Mouse (Mus musculus): ENCODE results near the gene Pax7. TPM values are rescaled to one million over a fixed set of nuclear protein-coding genes. Genes with fewer than 3 reads are reported as not detected.

Pax7 gene
- total RNA-seq, 1 experiment from 2014 or later, result not detected

- DNase-seq, result no peak
These were observed 86.0 kb downstream of the Pax7 start for GRCm38 (mm10) chr4:139747190-139747936.

DNA sequence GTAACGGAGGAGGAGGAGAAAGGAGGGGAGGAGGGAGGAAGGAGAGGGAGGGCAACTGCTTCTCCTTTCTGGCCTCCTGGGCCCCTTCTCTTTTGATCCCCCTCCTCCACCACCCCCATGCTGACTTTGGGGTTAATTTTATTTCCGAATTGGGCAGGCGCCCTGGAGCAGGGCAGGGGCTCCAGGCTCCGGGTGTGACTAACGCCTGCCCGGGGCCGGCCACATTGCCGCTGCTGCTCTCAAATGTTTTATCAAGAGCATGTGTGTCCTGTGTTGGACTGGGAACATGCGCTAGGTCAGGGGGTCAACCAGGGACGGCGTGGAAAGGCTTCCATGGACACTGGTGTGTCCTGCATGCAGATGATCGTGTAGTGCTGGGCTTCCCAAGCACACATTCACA is 87.2 kb downstream of the Pax7 start:
- DNase-seq, result no peak

DNA sequence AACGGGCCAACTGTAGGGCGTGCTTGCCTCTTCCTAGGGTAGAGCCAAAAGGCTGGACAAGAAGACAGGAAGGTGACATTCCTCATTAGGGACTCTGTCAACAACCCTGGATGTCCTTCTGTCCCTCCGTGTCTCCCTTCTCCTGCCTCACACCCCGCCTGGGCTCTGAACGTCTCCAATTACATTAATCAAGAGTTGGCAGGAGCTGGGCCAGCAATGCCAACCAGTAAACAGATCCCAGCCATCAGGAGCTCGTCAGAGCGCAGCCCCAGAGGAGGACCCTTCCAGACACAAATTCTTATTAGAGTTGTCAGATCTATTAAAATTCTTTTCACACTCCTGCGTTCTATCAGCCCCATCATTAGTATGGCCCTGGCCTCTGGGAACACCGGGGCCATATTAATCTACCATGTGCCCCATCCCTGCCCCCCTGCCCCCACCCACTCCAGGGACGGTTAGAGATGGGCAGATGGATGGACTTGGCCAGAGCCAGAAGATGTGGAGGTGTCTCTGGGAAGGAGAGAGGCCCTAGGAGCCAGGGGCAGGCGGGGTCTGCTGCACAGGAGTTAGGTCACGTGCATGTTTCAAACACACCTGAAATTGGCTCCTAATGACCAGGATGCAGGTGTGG is 88.4 kb downstream of the Pax7 start:
- no peak for DNase-seq

- DNase-seq, result no peak
These were observed 89.7 kb downstream of the Pax7 start for GRCm38 (mm10) chr4:139743626-139744025.

DNA sequence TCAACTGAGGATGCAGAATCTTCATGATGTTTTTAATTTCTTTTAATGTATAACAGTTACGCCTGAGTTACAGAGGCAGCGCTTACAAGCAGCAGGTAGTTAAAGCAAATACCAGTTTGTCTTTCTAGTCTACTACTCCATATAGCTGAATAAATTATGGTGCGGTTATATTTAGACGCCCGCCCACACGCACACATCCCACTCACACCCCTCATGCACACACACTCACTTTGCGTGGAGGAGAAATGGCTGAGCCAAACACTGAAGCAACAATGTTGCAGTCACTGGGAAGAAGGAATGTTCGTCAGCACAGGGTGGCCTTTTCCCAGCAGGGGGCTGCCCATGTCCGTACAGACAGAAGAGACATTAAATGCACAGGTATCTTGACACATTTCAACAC is 96.3 kb downstream of the Pax7 start:
- DNase-seq, result no peak

- no peak for DNase-seq
These were observed 106.2 kb downstream of the Pax7 start for GRCm38 (mm10) chr4:139727101-139727500.

DNA sequence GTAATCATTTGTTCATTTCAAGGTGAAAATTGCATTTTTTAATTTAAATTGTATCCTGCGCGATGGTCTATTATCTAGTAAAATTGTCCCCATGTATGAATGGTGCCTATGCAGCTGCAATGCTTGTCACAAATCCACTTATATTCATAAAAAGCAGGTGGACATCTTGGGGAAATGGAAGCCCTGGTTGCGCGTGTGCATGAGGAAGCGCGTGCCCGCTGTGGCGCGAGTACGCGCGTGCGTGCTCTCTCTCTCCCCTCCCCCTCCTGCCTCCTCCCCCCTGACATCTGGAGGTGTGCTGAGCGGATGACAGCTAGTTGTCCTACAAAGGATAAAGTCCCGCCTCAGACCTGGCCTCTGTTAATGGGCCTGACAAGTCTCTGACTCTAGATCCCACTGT is 107.9 kb downstream of the Pax7 start:
- DNase-seq, result no peak

DNA sequence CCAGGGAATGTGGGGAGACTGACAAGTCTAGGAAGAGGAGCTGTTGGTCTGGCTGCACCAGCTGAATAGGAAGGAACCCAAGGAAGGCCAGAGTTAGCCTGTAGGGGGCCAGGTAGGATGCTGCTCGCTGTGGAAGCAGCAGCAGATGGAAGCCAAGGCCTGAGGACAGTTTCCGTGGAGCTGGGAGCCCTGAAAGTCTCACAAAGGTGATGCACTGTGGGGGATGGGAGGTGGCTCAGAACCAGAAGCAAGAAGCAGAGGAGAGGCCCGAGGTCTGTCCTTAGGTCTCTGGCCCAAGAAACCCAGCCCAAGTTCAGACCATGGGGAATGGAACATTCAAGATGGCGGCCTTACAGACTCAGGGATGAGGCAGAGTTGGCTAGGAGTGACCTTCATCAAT is 109.0 kb downstream of the Pax7 start:
- DNase-seq, result no peak

GRCm38 (mm10) chr4:139718978-139719377 is 114.3 kb downstream of the Pax7 start:
- DNase-seq, result no peak

- peak; percentile 68 for DNase-seq
These were observed 116.7 kb downstream of the Pax7 start for GRCm38 (mm10) chr4:139716477-139717169.

DNA sequence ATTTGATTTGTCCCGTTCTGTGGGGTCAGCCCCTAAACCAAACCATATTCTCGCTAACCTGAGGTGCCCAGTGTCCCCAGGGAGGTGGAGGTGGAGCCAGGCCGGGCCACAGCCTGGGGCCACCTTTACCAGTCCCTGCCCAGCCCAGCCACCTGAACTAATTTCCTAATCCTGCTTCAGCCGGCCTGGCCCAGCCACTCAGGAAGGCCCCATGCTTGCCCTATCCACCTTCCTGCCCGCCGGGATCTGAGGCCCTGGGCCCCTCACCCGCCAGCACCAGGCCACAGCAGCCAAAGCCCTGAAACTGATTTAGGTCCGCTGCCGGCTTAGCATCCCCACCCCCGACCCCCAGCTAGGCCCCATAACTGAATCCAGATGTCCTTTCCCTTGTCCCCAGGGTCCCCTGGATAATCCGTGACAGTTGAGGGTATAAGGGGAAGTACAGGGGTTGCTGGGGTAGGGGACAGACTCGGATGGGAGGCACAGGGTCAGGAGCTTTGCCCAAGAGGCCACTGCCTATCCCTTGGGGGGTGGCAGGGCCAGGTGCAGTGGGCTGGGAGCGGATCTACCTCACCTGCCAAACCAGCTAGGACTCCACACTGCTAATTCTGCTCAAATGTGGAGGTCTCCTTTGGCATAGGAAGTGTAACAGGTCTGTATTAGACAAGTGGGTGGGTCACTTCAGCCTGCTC is 117.9 kb downstream of the Pax7 start:
- DNase-seq, result no peak

DNA sequence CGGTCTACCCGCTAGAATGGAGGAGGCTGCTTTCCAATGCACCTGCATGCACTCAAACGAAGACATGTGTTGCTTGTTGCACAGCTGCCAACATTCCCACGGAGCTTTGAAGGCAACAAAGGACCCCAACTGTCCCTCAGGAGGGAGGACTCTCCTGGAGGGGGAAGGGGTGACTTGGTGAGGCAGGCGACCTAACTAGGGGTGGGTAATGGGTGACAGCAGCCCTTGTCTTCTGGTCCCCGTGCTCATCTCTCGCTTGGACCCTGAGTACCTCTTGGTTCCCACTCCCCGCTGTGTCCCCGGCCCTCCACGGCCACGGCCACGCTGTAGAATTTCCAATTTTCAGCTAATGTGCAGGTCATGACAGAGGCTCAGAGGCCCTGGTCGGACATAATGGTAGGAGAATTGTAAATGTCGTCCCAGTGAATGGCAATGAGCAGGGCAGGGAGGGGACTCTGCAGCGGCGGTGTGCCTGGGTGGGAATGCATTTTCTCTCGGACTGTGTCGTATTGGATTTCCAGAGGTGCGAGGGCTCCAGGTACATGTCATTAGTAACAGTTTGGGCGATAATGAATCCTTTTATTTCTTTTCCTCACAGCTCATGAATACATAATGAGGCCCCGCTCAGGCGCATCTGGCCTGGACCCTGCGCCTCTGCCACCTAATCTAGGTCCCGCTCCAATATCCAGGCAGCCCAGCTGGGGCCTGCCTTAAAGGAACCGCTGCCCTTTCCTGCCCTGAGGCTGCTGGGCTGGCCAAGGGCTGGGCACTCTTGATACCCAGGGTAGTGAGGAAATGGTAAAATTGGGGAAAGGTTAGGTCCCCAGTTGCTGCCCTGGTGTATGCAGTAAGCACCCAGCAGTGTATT is 122.6 kb downstream of the Pax7 start:
- DNase-seq, result no peak

- DNase-seq, result no peak
These were observed 127.3 kb downstream of the Pax7 start for GRCm38 (mm10) chr4:139705986-139706385.

DNA sequence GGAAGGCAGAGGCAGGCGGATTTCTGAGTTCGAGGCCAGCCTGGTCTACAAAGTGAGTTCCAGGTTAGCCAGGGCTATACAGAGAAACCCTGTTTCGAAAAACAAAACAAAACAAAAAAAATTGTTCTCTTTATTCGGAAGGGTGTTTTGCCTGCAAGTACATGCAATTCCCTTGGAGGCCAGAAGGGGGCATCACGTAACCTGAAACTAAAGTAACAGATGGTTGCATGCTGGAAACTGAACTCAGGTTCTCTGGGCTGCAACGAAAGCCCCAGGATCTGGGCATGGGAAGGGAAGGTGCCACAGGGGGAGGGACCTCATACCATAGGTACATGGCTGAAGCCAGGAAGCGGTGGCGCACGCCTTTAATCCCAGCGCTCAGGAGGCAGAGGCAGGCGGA is 129.9 kb downstream of the Pax7 start:
- no peak for DNase-seq

GRCm38 (mm10) chr4:139702914-139703313 is 130.4 kb downstream of the Pax7 start:
- DNase-seq, result no peak

DNA sequence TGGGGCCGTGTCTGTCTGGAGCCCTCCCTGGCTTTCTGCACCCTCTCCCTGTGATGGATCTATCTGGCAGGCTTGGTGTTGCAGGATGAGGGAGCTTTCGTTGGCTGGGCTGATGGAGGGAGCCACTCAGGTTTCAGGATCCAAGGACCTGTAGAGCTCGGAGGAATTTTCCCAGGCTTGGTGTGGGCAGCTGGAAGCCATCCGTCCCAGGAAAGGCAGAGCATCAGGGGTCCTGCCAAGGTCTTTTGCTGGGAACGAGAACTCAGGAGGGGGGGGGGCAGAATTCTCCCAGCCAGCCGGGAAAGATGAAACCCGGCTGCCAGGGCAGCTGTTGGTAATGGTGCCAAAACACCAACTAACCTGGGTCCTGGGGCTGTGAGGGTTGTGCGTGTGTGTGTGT is 134.7 kb downstream of the Pax7 start:
- DNase-seq, result no peak

- no peak for DNase-seq
These were observed 135.6 kb downstream of the Pax7 start for GRCm38 (mm10) chr4:139697755-139698154.

DNA sequence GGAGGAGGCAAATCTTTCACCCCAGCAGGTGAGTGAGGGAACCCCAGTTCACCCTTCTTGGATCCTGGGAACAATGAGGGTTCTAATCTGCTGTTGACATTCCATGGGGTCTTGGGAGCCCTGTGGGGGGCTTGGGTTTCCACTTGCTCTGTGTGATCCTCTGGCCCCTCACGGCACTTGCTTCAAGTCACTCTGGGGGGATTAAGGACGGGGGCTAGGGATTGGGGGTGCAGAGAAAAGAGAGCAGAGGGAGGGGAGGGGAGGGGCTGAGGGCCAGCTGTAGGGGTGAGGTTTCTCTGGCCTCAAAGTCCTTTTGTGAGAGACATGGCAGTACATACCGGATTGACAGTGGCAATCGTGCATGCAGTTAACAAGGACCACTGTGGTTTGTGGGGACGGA is 140.0 kb downstream of the Pax7 start:
- no peak for DNase-seq

GRCm38 (mm10) chr4:139689627-139690269 is 143.6 kb downstream of the Pax7 start:
- DNase-seq, result no peak

- DNase-seq, result no peak
These were observed 145.3 kb downstream of the Pax7 start for GRCm38 (mm10) chr4:139688058-139688457.

All from adrenal gland, postnatal 25 days (tissue).